Mouse (Mus musculus): ENCODE results near the gene Wwox. TPM values are rescaled to one million over a fixed set of nuclear protein-coding genes. Genes with fewer than 3 reads are reported as not detected.

Gene Wwox
- polyA plus RNA-seq, 1 experiment from 2014 or later: 20.2 TPM

DNA sequence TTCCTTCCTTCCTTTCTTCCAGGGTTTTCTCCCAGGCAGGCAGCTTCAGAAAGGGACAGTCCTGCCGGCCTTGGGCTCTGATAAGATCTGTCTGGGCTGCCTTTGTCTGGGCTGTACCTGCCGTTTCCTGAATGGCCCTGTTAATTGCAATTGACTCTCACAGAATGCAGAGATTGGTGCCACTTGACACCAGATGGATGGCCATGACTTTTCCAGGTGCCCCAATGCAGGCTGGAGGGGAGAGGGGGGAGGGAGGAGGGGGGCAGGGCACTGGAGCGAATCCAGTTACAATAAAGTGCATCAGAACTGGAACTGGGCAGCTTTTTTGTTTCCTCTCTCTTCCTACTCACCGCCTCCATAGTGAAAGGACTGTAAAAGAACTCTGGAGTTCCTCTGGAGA is 443.0 kb downstream of the Wwox start:
- H3K27ac ChIP-seq (ENCODE audit: low read length): peak overlapping the region; percentile 49
- no peak overlapping the region for H3K4me3 ChIP-seq (ENCODE audit: low read length)
- peaks cover 43% of the 10 kb centered on the region for H3K4me1 ChIP-seq (ENCODE audit: insufficient read depth, low read length)
- no peaks in the 10 kb centered on the region for H3K36me3 ChIP-seq (ENCODE audit: insufficient read depth, low read length)
- H3K27me3 ChIP-seq (ENCODE audit: insufficient read depth, low read length): no peaks in the 10 kb centered on the region
- 24% methylated on average over 4 of the region's 4 CpGs for WGBS
- no peak overlapping the region for H3K9ac ChIP-seq (replicated peaks; ENCODE audit: low read length)
- peak; percentile 79 for ATAC-seq (ENCODE audit: low FRiP score, low TSS enrichment)
- H3K9me3 ChIP-seq (ENCODE audit: low read length): no peaks in the 10 kb centered on the region
- no peak overlapping the region for H3K4me2 ChIP-seq (replicated peaks; ENCODE audit: low read depth, low read length)

DNA sequence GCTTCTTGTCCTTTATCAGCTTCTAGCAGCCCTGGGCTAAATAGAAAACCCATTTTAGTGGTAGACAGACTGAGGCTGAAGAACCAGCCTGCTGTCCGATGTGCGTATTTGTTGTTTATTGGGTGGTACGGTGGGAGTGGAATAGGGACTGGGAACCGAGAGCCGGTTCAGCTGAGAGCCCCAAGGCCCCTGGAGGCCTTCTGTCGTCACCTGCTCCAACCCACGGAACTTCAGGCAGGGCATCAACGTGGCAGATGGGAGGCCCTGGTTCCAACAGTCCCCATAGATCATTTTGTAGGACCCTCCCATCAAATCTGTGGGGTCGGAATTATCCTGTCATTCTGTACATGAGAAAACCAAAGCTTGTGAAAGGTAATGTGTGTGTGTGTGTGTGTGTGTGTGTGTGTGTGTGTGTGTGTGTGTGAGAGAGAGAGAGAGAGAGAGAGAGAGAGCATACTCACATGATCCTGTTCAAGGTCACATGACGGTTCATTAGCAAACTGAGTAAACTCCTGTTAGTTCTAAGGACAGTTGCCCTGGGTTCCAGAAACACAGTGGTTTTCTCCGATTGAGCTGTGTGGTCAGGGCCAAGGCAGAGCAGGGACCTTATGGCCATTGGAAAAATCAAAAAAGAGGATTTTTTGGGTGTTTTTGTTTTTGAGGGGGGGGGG is 443.6 kb downstream of the Wwox start:
- Histone ChIP-seq H3K9ac (replicated peaks; ENCODE audit: low read length) (no peak overlapping the region), H3K27me3 (ENCODE audit: insufficient read depth, low read length) (no peaks in the 10 kb centered on the region), H3K9me3 (ENCODE audit: low read length) (no peaks in the 10 kb centered on the region), H3K27ac (ENCODE audit: low read length) (peak overlapping the region; percentile 49), H3K4me1 (ENCODE audit: insufficient read depth, low read length) (peaks cover 43% of the 10 kb centered on the region), H3K4me2 (replicated peaks; ENCODE audit: low read depth, low read length) (no peak overlapping the region), H3K36me3 (ENCODE audit: insufficient read depth, low read length) (no peaks in the 10 kb centered on the region), H3K4me3 (ENCODE audit: low read length) (no peak overlapping the region)
- WGBS: 72% methylated on average over 11 of the region's 11 CpGs
- ATAC-seq (ENCODE audit: low FRiP score, low TSS enrichment): 0 out of 2 replicates have a peak, but pooled peaks have one; percentile 1

DNA sequence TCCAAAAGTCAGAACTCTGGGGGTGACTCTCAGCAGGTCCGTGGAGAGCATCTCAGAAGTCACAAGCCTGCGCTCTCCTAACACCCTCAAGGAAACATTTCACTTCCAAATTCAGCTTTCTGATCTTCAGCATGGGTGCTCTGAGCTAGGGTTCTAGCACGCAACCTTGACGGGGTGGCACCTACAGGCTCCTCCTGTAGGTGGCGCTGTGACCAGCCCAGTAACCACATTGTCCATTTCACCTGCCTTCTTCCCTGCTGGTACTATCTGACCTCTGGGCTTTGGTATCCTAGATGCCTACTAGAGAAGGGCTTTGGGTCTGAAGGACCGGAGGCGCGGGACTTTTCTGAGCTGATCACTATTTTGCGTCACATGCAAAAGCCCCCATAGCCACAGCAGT is 444.5 kb downstream of the Wwox start:
- Histone ChIP-seq H3K9me3 (ENCODE audit: low read length) (no peaks in the 10 kb centered on the region), H3K9ac (replicated peaks; ENCODE audit: low read length) (no peak overlapping the region), H3K4me2 (replicated peaks; ENCODE audit: low read depth, low read length) (no peak overlapping the region), H3K4me3 (ENCODE audit: low read length) (no peak overlapping the region), H3K27ac (ENCODE audit: low read length) (no peak overlapping the region), H3K4me1 (ENCODE audit: insufficient read depth, low read length) (peaks cover 42% of the 10 kb centered on the region), H3K36me3 (ENCODE audit: insufficient read depth, low read length) (no peaks in the 10 kb centered on the region), H3K27me3 (ENCODE audit: insufficient read depth, low read length) (no peaks in the 10 kb centered on the region)
- no peak for ATAC-seq (ENCODE audit: low FRiP score, low TSS enrichment)
- WGBS: 84% methylated on average over 9 of the region's 9 CpGs

DNA sequence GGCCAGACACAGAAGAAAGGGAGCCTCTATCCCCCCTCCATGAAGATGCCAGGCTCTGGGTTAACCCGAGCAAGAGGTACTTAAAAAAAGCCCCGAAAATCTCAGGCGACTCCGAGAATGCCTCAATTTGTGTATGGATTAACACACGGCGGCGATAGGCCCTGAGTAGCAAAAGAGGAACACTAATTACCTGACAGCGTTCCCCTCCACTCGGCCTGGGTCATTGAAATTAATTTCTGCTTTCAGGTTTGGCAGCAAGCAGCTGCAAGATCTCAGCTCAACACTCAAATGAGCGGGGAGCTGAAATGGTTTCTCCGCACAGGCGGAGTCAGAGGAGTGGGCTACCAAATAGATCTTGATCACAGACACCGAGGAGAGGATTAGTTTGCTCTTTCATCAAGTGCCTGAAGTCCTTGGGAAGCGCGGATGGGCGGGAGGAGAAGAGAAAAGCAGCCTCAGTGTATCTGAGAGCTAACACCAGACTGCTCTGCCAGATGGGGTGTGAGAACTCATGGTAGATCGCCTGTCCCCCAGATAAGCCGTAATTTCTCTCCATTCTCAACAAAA is 445.7 kb downstream of the Wwox start:
- peak overlapping the region; percentile 27; the same call in 1 of the 2 replicates for H3K4me2 ChIP-seq (replicated peaks; ENCODE audit: low read depth, low read length)
- H3K27me3 ChIP-seq (ENCODE audit: insufficient read depth, low read length): no peaks in the 10 kb centered on the region
- peak overlapping the region; percentile 12; the same call in 1 of the 2 replicates for H3K9ac ChIP-seq (replicated peaks; ENCODE audit: low read length)
- H3K4me3 ChIP-seq (ENCODE audit: low read length): no peak overlapping the region
- peaks cover 32% of the 10 kb centered on the region for H3K4me1 ChIP-seq (ENCODE audit: insufficient read depth, low read length)
- no peaks in the 10 kb centered on the region for H3K36me3 ChIP-seq (ENCODE audit: insufficient read depth, low read length)
- WGBS: 22% methylated on average over 18 of the region's 18 CpGs
- no peaks in the 10 kb centered on the region for H3K9me3 ChIP-seq (ENCODE audit: low read length)
- no peak for ATAC-seq (ENCODE audit: low FRiP score, low TSS enrichment)
- 0 out of 2 replicates have a peak overlapping the region, but pooled peaks have one; percentile 2 for H3K27ac ChIP-seq (ENCODE audit: low read length)

DNA sequence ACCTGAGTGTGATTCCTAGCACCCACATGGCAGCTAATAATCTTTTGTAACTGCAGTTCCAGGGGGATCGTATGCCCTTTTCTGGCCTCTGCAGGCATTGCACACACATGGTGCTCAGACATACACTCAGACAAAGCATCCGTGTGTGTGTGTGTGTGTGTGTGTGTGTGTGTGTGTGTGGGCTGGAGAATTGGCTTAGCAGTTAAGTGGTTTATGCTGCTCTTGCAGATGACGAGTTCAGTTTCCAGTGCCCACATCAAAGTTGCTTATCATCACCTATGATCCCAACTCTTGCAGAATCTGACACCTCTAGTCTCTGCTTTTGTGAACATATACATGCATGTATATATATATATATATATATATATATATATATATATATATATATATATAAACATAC is 448.9 kb downstream of the Wwox start:
- WGBS: 88% methylated on average over 3 of the region's 3 CpGs
- no peak overlapping the region for H3K9ac ChIP-seq (replicated peaks; ENCODE audit: low read length)
- H3K27me3 ChIP-seq (ENCODE audit: insufficient read depth, low read length): no peaks in the 10 kb centered on the region
- H3K4me1 ChIP-seq (ENCODE audit: insufficient read depth, low read length): peaks cover 20% of the 10 kb centered on the region
- H3K27ac ChIP-seq (ENCODE audit: low read length): no peak overlapping the region
- H3K36me3 ChIP-seq (ENCODE audit: insufficient read depth, low read length): no peaks in the 10 kb centered on the region
- no peak overlapping the region for H3K4me2 ChIP-seq (replicated peaks; ENCODE audit: low read depth, low read length)
- H3K9me3 ChIP-seq (ENCODE audit: low read length): no peaks in the 10 kb centered on the region
- no peak for ATAC-seq (ENCODE audit: low FRiP score, low TSS enrichment)
- H3K4me3 ChIP-seq (ENCODE audit: low read length): no peak overlapping the region

DNA sequence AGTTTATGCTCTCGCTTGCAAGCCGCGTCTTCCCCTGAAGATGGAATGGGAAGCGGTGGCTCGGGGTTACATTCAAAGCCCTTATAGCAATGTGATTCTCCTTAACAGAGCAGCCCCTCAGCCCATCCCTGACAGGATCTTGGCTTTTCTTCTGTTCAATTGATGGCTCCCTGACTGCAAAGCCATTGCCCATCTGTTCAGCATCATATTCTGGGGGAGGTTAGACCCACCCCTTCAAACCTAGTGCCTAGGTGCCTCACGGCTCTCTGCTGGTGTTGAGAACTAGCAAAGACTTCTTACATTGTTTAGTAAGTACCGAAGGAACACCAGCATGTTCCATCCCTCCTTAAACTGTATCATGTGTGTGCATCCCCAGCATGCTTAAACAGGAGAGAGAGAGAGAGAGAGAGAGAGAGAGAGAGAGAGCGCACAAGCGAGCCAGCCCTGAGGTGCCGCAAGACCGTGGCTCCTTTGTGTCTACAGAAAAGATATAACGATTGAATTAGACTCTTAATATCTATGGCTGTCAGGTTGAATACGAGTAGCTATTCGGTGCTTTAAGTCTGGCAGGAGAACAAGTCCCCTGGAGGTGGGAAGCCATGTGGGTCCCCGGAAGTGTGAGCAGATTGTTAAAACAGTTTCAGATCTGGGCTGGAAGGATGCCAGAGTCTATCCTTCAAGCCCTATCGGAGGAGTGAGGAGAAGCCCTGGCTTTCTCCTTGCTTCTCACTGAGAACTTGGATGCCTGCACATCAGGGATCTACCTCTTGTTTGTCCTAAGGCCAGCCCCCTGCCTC is 450.3 kb downstream of the Wwox start:
- Histone ChIP-seq H3K4me1 (ENCODE audit: insufficient read depth, low read length) (peaks cover 17% of the 10 kb centered on the region), H3K27me3 (ENCODE audit: insufficient read depth, low read length) (no peaks in the 10 kb centered on the region), H3K9ac (replicated peaks; ENCODE audit: low read length) (no peak overlapping the region), H3K4me2 (replicated peaks; ENCODE audit: low read depth, low read length) (no peak overlapping the region), H3K9me3 (ENCODE audit: low read length) (no peaks in the 10 kb centered on the region), H3K4me3 (ENCODE audit: low read length) (no peak overlapping the region), H3K27ac (ENCODE audit: low read length) (no peak overlapping the region), H3K36me3 (ENCODE audit: insufficient read depth, low read length) (no peaks in the 10 kb centered on the region)
- no peak for ATAC-seq (ENCODE audit: low FRiP score, low TSS enrichment)
- 68% methylated on average over 16 of the region's 16 CpGs for WGBS

DNA sequence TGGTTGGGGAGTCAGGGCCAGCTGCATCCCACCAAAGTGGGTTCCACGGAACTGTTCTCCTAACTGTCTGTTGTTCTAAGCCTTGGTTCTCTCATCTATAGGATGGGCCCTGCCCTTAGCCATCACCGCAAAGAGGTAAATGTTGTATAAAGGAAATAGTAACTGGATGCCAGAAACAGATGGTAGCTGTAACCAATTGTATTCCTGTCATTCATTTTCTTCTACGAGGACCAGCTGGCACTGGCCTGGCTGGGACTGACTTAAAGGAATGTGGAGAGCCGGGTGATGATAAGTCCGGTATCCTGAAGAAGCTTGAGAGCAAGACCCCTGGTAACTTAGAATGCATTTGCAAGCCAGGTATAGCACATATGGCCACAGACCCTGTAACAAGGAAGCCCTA is 451.0 kb downstream of the Wwox start:
- H3K4me2 ChIP-seq (replicated peaks; ENCODE audit: low read depth, low read length): no peak overlapping the region
- no peak overlapping the region for H3K4me3 ChIP-seq (ENCODE audit: low read length)
- H3K4me1 ChIP-seq (ENCODE audit: insufficient read depth, low read length): peaks cover 10% of the 10 kb centered on the region
- H3K27me3 ChIP-seq (ENCODE audit: insufficient read depth, low read length): no peaks in the 10 kb centered on the region
- ATAC-seq (ENCODE audit: low FRiP score, low TSS enrichment): no peak
- 33% methylated on average over 5 of the region's 5 CpGs for WGBS
- no peak overlapping the region for H3K27ac ChIP-seq (ENCODE audit: low read length)
- no peaks in the 10 kb centered on the region for H3K9me3 ChIP-seq (ENCODE audit: low read length)
- no peak overlapping the region for H3K9ac ChIP-seq (replicated peaks; ENCODE audit: low read length)
- no peaks in the 10 kb centered on the region for H3K36me3 ChIP-seq (ENCODE audit: insufficient read depth, low read length)

DNA sequence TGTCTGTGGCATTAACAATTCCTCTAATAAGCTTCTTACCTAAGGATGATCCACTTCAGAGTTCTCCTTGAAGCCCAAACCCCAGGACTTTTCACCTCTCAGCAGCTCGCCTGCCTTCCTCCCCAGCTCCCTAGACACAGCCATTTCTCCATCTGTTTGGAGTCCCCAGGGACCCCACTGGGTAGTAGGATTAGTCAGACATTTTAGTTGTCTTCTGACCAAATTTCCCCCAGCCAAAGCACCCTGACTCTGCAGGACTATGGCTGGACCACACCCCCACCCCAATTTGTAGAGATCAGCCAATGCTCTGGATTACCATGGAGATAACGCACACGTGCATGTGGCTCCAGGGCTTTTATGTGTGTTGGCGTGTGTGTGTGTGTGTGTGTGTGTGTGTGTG is 451.8 kb downstream of the Wwox start:
- no peaks in the 10 kb centered on the region for H3K36me3 ChIP-seq (ENCODE audit: insufficient read depth, low read length)
- peaks cover 15% of the 10 kb centered on the region; the same call in 1 of the 2 replicates for H3K4me1 ChIP-seq (ENCODE audit: insufficient read depth, low read length)
- no peaks in the 10 kb centered on the region for H3K27me3 ChIP-seq (ENCODE audit: insufficient read depth, low read length)
- WGBS: 82% methylated on average over 4 of the region's 4 CpGs
- H3K4me2 ChIP-seq (replicated peaks; ENCODE audit: low read depth, low read length): no peak overlapping the region
- H3K9ac ChIP-seq (replicated peaks; ENCODE audit: low read length): no peak overlapping the region
- no peak overlapping the region for H3K27ac ChIP-seq (ENCODE audit: low read length)
- no peak overlapping the region for H3K4me3 ChIP-seq (ENCODE audit: low read length)
- no peaks in the 10 kb centered on the region for H3K9me3 ChIP-seq (ENCODE audit: low read length)
- no peak for ATAC-seq (ENCODE audit: low FRiP score, low TSS enrichment)

DNA sequence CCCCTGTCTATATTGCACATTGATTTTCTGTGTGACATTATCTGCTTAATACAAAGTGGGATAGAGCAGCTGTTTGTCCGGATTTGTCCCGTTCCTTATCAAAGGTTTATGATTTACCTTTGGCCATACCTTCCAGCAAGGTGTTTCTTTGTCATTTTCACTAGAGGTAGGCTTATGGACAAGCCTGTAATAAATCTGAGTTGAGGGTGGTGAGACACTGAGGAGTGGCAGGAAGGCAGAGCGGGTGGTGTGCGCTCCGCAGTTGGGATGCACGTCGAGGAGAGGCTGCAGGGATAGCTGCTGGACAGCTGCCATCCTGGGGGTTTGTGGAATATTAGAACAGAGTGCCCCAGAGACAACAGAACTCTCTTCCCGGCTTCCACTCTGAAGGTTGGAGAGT is 458.0 kb downstream of the Wwox start:
- Histone ChIP-seq H3K27me3 (ENCODE audit: insufficient read depth, low read length) (no peaks in the 10 kb centered on the region), H3K27ac (ENCODE audit: low read length) (no peak overlapping the region), H3K4me1 (ENCODE audit: insufficient read depth, low read length) (0 out of 2 replicates have a peak, but pooled peaks cover 10% of the 10 kb centered on the region), H3K4me2 (replicated peaks; ENCODE audit: low read depth, low read length) (no peak overlapping the region), H3K9me3 (ENCODE audit: low read length) (no peaks in the 10 kb centered on the region), H3K36me3 (ENCODE audit: insufficient read depth, low read length) (no peaks in the 10 kb centered on the region), H3K9ac (replicated peaks; ENCODE audit: low read length) (no peak overlapping the region), H3K4me3 (ENCODE audit: low read length) (no peak overlapping the region)
- WGBS: 69% methylated on average over 8 of the region's 8 CpGs
- ATAC-seq (ENCODE audit: low FRiP score, low TSS enrichment): no peak

DNA sequence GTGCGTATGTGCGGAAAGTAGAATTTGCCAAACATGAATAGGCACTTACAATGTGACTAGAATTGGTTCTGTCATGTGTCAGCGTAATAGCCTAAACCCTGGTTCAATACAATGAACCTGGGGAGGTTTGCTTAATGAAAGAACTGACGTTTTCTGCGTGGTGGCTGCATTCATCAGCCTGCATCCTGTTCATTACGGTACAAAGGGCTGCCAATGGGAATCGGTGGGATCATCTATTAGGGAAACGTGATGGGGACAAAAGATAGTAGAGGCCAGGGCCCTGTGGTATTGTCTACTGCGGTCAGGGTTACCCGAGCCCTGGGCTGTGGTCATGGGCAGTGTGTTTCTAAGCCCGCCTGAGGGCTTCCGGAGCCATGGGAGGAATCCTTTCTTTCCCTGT is 459.7 kb downstream of the Wwox start:
- ATAC-seq (ENCODE audit: low FRiP score, low TSS enrichment): no peak
- H3K36me3 ChIP-seq (ENCODE audit: insufficient read depth, low read length): no peaks in the 10 kb centered on the region
- no peak overlapping the region for H3K27ac ChIP-seq (ENCODE audit: low read length)
- no peaks in the 10 kb centered on the region for H3K9me3 ChIP-seq (ENCODE audit: low read length)
- no peak overlapping the region for H3K4me3 ChIP-seq (ENCODE audit: low read length)
- H3K4me2 ChIP-seq (replicated peaks; ENCODE audit: low read depth, low read length): no peak overlapping the region
- 87% methylated on average over 12 of the region's 12 CpGs for WGBS
- H3K27me3 ChIP-seq (ENCODE audit: insufficient read depth, low read length): no peaks in the 10 kb centered on the region
- no peak overlapping the region for H3K9ac ChIP-seq (replicated peaks; ENCODE audit: low read length)
- H3K4me1 ChIP-seq (ENCODE audit: insufficient read depth, low read length): 0 out of 2 replicates have a peak, but pooled peaks cover 10% of the 10 kb centered on the region

Data from kidney, embryonic 16.5 days (tissue).